Mouse (Mus musculus) adrenal gland, postnatal 36 days (tissue): ENCODE measurements at regions not wholly inside any gene's neighbourhood (a gene's known extent, or its start where the extent isn't known, plus 50 kb on each side); places are given as distances from the start of the nearest gene placed in this dataset.

Experiments used
- DNase-seq, 2 experiments: peaks; one replicate each; pipeline ENCODE4 v3.0.0; 2021; ENCODE audit warnings: mixed read lengths in 1 of 2

DNA sequence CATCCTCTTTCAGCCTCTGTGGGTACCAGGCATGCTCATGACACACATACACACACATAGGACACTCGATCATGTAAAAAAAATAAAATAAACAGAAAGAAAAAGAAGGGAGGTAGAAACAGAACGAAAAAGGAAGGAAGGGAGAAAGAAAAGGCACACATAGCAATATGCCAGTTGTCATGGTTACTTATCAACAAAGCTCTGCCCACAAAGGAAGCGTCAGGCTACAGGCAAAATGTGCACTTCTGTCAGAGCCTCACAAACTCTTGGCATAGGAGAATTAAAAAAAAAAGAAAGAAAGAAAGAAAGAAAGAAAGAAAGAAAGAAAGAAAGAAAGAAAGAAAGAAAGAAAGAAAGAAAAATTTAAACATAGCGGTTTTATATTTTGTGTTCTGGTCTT, 56.9 kb upstream of the Sox2 start:
- DNase-seq = no peak

DNA sequence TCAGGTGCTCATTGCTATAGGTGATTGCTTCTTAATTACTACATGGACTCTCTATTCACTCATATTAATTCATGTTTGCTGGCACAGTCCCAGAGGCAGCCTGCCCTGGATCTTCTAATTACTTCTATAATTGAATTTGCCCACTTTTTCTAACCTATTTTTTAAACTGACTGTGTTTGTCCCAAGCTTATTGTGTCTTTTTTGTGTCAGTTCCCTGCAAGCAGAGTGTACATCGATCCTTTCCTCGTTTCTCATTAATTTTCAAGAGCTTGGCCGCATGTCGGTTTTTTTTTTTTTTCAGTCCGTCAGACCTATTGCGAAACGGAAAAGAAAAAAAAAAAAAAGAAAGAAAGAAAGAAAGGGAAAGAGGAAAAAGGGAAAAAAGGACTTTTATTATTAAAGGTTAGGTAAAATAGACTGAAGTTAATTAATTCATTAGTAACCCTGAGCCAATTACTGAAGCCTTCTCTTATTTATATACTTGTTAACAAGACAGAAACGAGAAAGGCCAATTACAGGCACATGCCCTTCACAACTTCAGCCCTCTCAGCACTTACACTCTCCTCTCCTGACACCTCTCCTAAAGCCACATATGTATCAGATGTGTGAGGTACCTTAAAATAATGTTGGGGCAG, 72.2 kb upstream of the Sox2 start:
- no peak for DNase-seq

DNA sequence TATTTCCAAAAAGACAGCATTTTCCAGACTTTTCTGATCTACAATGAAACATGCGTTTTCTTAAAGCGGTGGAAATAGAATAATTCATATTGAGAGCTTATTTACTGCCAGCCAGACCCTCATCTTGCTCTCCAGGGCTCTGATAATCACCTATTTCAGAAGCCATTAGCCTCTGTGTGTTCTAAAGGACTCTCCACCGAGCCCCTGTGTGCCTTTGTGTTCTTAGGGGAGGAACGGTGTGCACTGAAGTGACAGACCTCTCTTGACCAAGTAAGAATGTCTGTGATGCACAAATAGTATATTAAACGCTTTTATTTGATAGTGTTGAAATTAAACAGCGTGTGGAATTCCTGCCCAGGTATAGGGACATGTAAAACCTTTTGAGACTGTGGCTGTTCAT, 73.1 kb upstream of the Sox2 start:
- DNase-seq = no peak

DNA sequence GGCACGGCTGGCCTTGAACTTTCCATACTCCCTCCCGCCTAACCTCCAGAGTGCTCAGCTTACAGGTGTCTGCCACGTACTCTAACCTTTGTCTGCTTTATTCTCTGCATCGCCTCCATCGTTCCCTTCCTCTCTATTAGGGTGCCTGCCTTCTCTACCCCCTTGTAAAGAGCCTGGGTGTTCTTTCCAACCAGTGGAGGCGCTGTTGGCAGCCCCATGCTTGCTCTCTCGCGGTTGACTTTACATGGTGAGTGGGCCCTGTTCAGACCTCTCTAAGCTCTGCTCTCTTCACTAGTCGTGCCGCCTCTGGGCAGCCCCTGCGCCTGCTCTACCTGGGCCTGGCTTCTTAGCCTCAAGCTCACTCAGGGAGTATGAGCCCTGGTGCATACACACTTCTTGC, 74.0 kb upstream of the Sox2 start:
- peak in 1 of 2 experiments; percentile 3 for DNase-seq

DNA sequence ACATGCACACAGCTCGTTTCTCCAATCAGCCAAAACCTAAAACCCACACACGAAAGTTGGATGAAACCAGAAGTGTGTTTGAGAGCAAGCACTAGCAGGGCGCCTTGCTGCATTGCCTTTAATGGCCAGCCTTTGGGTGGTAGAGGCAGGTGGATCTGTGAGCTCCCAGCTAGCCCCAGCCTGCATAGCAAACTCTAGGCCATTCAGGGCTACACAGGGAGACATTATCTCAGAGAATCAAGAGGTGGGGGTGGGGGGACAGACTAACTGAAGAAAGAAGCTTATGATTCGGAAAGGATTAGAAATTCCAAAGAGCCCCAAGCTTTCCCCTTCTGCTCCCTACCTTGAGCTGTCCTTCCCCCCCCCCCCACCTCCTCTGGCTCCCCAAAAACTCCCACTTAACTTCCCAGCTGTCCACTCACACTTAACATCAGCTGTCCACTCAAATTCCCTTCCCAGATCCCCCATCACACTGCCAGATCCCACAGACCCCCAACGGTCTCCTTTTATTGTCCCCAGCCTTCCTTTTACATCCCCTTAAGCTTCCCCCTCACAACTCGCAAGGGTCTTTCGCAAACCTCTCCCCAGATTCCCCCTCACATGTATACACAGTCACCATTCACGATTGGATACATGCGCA, 75.4 kb upstream of the Sox2 start:
- DNase-seq = no peak

DNA sequence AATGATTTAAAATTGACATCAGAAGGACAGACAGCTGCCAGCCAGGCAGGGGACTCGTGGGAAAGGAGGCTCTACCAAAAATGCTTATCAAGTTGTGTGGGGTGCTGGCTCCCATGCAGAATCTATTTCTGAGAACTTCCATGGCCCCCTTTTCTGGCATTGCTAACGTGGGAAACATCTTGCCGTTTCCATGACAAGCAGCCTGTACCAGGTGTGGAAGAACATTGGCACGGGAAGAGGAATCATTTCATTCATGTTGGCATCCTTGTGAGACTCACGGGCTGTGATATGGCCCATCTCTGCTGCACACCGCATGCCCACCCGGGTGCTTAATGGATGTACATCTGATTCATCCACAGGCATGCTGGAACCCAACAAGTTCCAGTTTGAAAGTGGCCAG, 76.9 kb upstream of the Sox2 start:
- DNase-seq = no peak

DNA sequence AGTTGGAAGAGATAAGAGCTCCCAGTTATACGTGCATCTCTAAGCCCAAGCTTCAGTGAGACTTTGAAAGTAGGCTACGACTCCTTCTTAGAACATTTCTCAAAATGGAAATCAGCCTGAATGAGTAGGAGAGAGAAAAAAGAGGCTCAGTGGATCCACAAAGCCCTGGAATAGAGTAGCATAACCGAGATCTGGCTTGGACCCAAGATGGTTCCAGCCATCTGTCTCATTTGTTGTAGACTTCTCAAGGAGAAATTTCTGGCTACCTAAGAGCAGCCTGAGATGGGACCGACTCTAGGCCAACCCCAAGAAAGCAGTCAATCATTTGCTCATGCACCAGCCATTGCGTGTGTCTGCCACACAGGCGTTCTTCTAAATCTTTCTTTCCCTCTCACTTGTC, 78.1 kb upstream of the Sox2 start:
- no peak for DNase-seq

DNA sequence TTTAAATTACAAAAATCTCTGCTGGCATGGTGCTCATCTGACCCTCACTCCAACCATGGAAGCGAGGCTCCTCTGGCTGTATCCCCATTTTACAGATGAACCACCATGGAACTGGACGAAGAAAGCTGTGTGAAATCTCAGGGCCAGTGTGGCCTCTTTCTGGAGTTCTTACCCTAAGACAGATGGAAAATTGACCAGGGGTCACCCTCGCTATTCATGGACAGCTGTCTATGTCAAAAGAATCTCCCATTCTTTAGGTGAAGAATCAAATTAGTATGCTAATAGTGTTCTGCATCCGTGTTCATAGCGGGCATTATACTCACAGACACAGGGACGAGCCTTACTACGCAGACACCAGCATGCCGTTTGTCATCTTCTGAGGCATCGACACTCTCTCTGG, 78.6 kb upstream of the Sox2 start:
- no peak for DNase-seq

DNA sequence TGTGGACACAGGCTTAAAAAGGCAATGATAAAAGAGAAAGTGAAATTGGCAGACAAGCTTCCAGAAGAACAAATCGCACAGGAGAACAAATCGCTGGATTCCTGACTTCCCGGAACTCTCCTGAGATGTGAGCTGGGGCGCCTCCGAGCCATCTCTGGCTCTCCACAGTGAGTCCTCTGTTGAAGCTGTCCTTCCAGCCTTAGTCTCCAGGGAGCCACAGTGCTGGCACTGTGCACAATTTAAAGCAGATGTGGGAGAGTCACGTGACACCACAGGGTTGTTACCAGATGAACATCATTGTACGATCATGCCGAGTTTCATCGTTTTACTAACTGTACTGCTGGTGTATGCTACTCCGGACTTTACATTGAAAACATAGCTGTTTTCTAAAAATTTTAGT, 80.2 kb upstream of the Sox2 start:
- DNase-seq = no peak

DNA sequence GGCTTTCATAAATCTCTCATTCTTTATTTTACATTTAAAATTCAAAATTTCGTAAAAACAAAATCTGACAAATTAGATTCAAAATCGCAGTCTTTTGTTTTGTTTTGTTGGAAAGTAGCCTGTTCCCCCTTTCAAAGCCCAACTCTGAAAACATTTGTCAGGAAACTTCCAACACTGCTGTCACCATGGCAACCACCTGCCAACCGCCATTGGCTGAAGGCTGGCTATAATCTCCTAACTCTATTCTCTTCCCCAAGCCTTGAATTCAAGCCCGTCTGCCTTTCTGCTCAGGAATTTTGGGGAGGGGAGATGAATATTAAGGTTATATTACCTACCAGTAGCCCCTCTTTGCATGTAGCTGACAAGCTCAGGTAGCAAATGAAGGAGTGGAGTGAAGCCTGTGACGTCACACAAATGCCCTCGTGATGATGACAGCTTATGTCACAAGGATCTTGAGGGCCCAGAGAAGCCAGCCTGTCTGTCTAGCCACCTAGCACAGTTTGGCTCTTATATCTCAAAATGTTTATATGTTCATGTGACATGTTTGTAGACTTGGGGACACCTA, 82.0 kb upstream of the Sox2 start:
- no peak for DNase-seq

DNA sequence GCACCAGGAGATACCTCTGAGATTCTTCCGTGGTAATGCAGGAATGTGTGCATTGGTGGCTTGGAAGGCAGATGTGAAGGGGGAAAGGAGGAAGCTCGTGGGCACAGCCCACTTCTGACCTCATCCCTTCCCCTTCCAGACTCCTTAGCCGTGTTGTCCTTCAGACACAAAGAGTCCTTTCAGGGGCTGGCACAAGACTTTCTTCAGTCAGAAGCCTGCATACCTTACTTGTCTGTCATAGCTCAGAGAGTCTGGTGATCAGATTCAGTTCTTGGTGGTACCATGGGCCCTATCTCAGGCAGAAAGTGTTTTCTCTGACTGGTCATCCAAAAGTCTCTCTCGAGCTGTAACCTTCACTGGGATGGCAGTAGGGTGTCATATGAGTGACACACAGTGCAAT, 84.8 kb upstream of the Sox2 start:
- no peak for DNase-seq

DNA sequence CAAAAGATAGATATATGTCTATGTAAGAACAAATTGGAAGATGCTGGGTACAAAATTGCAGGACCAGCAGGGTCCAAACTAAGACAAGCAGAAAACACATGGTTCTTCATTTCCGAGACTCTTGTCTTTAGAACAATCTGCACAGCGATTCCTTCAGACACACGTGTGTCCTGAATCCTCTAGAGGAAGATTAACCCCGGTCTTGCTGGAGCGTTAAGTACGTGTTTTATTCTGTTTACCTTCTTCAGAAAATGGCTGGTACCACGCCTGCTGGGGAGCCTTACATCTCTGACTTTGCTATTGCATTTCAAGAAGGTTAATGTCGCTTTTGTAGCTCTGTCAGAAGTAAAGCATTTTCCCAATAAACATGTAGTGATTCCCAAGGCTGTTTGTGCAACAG, 87.3 kb upstream of the Sox2 start:
- no peak for DNase-seq

DNA sequence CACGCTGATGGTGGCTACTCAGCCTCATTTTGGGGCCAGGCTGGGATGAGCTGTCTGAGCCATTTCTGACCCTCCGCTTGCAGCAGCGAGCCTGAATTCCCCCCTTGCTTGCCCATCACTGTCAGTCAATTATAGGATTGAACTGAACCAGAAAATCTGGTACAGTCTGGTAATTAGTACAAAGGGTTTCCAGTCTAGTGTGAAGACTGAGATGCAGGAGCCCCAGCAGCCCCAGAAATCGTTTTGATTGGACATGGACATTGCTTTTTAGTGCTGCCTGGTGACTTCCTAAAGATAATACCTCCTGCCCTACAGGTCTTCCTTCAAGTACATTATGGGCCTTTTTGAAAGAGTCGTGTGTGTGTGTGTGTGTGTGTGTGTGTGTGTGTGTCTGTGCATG, 88.5 kb upstream of the Sox2 start:
- DNase-seq = no peak

DNA sequence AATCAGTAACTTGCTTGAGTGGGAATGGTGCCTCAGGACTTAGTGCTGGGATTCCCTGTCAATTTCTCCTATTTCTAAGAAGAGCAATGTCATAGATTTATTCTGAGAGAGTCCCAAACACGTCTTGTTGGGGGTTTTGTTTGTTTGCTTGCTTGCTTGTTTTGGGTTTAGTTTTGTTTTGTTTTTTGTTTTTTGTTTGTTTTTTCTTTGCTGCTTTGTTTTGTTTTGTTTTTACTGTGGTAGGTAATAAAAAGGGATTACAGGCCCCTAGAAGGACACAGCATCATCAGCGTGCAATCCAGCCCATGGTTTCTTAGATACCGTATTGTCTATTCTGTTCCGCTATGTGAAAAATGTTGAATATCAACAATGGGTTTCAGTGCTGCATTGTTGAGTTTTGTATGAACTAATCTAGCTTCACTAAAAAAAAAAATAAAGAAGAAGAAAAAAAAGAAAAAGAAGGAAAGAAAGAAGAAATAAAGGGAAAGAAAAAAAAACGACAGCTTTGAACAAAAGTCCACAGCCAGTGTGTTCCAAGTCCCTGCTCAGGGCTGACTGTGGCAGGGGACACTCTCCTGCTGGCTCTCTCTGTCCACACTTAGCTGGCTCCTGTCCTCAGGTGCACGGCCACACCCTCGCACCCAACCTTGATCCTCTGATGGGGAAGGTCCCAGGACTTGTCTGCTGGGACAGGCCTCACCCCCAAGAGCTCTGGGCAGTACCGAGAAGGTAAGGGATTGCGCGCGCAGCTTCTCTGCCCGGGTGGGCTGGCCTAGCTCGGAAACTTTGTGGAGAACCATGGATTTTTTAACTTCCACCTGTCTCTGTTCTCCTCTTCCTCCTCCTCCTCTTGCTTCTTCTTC, 90.1 kb upstream of the Sox2 start:
- no peak for DNase-seq

DNA sequence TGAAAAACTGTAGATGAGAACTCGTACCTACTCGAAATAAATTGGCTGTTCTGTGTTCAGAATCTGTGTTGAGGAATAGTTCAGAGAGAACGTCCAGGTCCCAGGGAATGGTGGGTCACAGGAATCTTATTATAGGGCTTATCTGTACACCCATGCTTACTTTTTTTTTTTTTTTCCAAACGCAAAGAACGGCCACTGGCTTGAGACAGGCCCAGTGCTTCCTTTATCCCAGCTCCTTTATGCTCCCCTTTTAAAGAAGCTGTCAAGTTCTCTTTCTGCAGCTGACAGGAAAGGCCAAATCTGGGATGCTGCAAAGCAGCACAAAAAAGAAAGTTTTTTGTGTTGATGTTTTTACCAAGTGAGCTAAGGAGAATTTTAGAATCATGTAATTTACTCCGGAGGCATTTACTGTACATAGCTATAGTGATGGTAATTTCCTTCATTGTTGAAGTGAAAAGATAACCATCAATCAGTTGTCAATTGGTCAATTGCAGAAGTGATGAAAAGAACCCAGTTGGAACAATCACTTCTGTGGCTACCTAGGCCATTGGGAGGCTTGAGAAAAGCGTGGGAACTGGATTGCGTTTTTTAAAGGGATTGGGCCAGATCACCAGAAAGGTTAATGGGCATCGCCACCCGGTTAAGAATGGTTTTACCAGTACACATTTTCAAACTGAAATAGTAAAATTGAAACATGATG, 91.2 kb upstream of the Sox2 start:
- DNase-seq = no peak

DNA sequence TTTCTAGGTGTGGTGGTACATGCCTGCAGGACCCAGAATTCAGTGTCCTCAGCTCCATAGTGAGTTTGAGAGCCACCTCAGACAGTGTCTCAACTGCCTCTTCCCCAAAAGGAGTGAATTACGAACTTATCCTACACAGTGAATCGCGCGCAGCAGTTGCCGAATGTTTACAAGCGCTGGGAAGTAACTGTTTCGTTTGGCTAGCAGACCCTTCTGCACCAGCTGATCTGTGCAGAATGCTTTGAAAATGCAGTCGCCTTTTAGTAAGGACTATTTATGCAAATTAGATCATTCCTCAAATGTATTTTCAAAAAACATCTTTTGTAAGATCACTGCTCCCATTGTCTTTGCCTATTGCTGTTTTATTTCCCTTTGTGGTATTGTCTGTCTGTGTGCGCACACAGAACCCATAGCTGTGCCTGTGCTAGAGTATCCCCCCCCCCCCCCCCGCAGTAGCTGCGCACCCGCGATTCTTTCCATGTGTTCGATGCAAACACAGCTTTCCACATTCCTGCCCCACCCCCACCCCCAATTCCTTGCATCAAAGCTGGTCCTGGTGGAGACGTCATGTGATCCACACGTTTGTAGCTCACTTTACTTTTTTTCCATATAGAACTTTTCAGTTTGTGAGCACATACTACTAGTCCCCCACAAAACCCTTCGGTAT, 97.5 kb upstream of the Sox2 start:
- no peak for DNase-seq

DNA sequence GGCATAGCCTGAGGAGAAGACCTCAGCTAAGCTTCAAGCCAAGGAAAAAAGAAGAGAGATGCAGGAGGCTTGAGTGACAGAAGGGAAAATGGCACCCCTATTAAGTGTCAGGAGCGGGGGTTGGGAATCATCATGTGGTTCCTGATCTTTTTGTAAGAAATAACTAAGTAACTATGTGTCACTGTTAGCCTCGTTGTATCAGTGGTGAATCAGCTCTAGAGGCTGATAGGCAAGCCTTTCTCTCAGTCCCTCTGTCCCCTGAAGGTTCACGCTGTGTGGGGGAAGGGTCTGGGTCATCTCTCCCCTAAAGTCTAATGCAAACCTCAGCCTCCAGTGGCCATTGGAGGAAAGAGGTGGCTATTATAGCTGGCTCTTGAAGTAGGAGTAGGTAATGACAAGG, 99.1 kb upstream of the Sox2 start:
- DNase-seq = no peak

DNA sequence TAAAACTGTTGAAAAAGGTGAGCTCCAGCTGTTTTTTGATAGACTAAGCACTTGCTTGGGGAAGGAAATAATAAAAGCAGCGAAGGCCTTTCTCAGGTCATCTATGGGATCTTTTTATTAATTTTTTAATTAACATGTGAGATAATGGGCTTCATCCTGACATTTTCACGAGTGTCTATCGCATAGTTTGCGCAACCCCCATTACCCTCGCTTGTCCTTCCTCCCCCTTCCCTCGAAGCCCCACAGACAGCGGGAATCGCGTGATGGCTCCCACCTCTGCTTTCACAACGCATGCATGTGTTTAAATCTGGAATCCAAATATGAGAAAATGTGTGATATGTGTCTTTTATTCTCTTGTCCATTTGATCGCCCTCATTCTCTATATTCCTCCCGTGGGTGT, 100.0 kb upstream of the Sox2 start:
- no peak for DNase-seq

DNA sequence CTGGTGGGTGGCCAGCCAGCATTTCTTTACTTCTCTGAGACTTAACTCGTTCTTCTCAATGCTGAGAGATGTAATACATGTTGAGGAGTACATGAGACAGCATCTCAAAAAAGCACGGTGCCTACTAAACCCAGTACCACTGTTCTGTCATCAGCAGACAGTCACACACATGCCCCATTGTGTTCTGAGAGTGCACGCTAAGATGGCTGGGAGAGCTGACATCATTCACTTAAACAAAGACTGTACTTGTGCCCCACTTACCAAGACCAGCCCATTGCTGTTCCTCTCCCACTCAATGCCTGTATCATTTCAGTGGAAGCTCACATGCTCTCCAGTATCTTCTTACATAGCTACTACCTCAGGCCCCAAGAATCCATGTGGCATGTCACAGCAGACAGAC, 117.8 kb upstream of the Sox2 start:
- no peak for DNase-seq

DNA sequence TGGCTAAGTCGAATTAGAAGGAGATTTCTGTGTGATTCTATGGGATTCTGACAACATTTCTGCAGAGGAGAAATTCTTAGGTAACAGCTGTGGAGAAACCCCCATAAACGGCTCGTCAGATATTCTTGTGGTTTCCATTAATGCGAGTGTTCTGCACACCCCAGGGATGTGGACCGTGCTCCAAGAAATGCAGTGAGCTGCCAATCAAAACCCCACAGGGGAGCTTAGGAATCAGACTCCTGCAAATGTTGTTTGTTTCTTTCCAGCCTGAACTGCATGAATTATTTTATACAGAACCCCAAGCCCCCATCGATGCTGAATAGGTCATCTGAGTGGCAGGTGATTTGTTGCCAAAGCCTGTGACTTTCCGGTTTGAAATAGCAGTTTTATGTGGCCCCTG, 118.4 kb upstream of the Sox2 start:
- no peak for DNase-seq

DNA sequence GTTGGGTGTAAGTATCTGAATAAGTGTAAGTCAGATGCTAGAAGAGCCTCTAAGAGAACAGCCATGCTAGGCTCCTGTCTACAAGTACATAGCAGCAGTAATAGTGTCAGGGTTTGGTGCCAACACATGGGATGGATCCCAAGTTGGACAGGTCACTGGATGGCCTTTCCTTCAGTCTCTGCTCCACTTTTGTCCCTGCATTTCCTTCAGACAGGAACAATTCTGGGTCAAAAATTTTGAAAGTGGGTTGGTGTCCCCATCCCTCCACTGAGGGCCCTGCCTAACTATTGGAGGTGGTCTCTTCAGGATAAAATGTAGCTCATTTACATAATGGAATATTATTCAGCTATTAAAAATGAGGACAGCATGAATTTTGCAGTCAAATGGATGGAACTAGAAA, 122.7 kb upstream of the Sox2 start:
- DNase-seq = no peak

DNA sequence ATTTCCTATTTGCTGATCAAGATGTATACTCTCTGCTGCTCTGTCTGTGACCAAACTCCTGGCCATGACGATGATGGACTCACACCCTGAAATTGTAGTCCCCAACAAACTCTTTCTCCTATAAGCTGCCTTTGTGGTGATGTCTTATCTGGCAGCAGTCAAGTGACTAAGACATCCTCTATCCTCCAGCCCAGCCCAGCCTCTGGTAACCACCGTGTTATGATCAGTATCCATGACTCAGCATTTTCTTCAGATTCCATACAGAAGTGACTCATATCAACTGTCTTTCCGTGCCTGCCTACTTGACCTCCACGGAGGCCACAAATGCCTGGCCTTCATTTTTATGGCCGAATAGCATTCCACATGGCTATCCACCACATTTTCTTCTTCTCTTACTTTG, 124.5 kb upstream of the Sox2 start:
- no peak for DNase-seq
